Mouse (Mus musculus): ENCODE measurements around the gene Fcgr3.

Gene Fcgr3

DNA sequence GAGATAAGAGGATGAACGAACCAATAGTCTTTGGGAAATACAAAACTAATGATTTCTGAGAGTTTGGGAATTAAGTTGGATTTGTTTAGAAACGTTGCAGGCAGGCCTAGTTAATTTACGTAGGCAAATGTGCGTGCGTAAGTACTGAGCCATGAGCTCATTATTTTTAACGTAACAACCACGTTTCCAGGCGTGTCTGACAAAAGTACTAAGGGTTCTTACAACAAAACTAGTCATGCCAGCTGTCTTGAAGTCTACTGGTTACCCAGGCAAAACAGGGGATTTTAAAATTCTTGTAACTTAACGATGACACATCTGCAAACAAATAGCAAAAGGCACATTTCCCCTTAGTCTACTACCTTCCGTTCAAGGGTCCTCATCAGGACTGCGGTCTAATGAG, 30.5 kb downstream of the Fcgr3 start:
- Histone ChIP-seq H3K27me3 (ENCODE audit: insufficient read depth, low read length) (peaks cover 43% of the 10 kb centered on the region), H3K4me1 (replicated peaks; ENCODE audit: low read depth, low read length) (peaks cover 32% of the 10 kb centered on the region), H3K4me3 (replicated peaks; ENCODE audit: low read length) (peak overlapping the region; percentile 80), H3K36me3 (ENCODE audit: insufficient read depth, low read length) (no peaks in the 10 kb centered on the region), H3K9me3 (ENCODE audit: low read length) (no peaks in the 10 kb centered on the region)
- TF ChIP-seq CTCF (conservative IDR thresholded peaks at IDR 0.05; ENCODE audit: low read length) = no peak
- no peak for TF ChIP-seq POU5F1 (IDR thresholded peaks at IDR 0.05; ENCODE audit: borderline replicate concordance, low read length)
- no peak for TF ChIP-seq NANOG (IDR thresholded peaks at IDR 0.05; ENCODE audit: borderline replicate concordance, low read length)

DNA sequence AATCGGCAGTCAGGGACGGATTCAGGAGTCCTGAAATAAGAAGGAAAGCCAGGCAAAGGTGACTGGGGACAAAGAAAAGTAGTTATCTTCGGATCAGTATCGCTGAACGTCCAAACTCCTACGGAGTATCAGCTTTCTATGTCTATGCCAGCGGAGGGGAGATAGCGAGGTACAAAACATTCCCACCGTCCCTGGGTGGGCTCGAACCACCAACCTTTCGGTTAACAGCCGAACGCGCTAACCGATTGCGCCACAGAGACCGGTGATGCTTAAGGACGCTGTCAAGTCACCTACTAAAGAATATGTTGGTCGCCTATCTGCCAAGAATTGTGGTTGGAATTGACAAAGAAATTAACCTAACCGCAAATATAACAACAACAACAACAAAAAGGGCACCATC, 31.0 kb downstream of the Fcgr3 start:
- H3K9me3 ChIP-seq (ENCODE audit: low read length) = no peaks in the 10 kb centered on the region
- H3K36me3 ChIP-seq (ENCODE audit: insufficient read depth, low read length) = no peaks in the 10 kb centered on the region
- TF ChIP-seq CTCF (conservative IDR thresholded peaks at IDR 0.05; ENCODE audit: low read length) (no peak), NANOG (IDR thresholded peaks at IDR 0.05; ENCODE audit: borderline replicate concordance, low read length) (no peak), POU5F1 (IDR thresholded peaks at IDR 0.05; ENCODE audit: borderline replicate concordance, low read length) (no peak)
- H3K4me1 ChIP-seq (replicated peaks; ENCODE audit: low read depth, low read length) = peaks cover 37% of the 10 kb centered on the region
- H3K27me3 ChIP-seq (ENCODE audit: insufficient read depth, low read length) = peaks cover 46% of the 10 kb centered on the region
- H3K4me3 ChIP-seq (replicated peaks; ENCODE audit: low read length) = peak overlapping the region; percentile 80

- no peaks in the 10 kb centered on the region for H3K9me3 ChIP-seq (ENCODE audit: low read length)
- peaks cover 37% of the 10 kb centered on the region for H3K4me1 ChIP-seq (replicated peaks; ENCODE audit: low read depth, low read length)
- peak overlapping the region; percentile 80 for H3K4me3 ChIP-seq (replicated peaks; ENCODE audit: low read length)
- H3K36me3 ChIP-seq (ENCODE audit: insufficient read depth, low read length) = no peaks in the 10 kb centered on the region
- TF ChIP-seq POU5F1 (IDR thresholded peaks at IDR 0.05; ENCODE audit: borderline replicate concordance, low read length) (no peak), CTCF (conservative IDR thresholded peaks at IDR 0.05; ENCODE audit: low read length) (no peak), NANOG (IDR thresholded peaks at IDR 0.05; ENCODE audit: borderline replicate concordance, low read length) (no peak)
- peaks cover 46% of the 10 kb centered on the region for H3K27me3 ChIP-seq (ENCODE audit: insufficient read depth, low read length)
These were observed 31.5 kb downstream of the Fcgr3 start for GRCm38 (mm10) chr1:171033196-171033595.

- peak overlapping the region; percentile 80 for H3K4me3 ChIP-seq (replicated peaks; ENCODE audit: low read length)
These were observed 32.0 kb downstream of the Fcgr3 start for GRCm38 (mm10) chr1:171032691-171033090.

DNA sequence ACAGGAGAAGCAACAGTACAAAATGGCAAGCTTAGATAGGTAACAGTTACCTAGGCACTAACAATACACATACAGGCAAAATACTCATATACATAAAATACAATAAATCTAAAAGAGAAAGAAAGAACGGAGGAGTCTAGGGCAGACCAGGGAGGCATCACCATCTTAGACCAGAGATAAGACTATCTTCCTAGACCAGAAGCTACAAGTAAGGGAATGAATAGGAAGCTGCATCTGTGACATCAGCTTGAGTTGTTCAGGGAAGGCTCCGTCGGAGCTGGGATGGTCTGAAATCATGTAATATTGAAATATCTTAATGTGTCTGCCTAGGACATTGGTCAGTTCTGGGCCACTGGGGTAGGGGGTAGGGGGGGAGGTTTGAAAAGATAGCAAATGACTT, 33.0 kb downstream of the Fcgr3 start:
- peaks cover 37% of the 10 kb centered on the region for H3K4me1 ChIP-seq (replicated peaks; ENCODE audit: low read depth, low read length)
- H3K36me3 ChIP-seq (ENCODE audit: insufficient read depth, low read length) = no peaks in the 10 kb centered on the region
- peaks cover 46% of the 10 kb centered on the region for H3K27me3 ChIP-seq (ENCODE audit: insufficient read depth, low read length)
- no peak overlapping the region for H3K4me3 ChIP-seq (replicated peaks; ENCODE audit: low read length)
- TF ChIP-seq NANOG (IDR thresholded peaks at IDR 0.05; ENCODE audit: borderline replicate concordance, low read length) (no peak), POU5F1 (IDR thresholded peaks at IDR 0.05; ENCODE audit: borderline replicate concordance, low read length) (no peak), CTCF (conservative IDR thresholded peaks at IDR 0.05; ENCODE audit: low read length) (no peak)
- H3K9me3 ChIP-seq (ENCODE audit: low read length) = no peaks in the 10 kb centered on the region

More at GRCm38 (mm10) chr1:171032691-171033090, 32.0 kb downstream of the Fcgr3 start:
- Histone ChIP-seq H3K36me3 (ENCODE audit: insufficient read depth, low read length) (no peaks in the 10 kb centered on the region), H3K27me3 (ENCODE audit: insufficient read depth, low read length) (peaks cover 46% of the 10 kb centered on the region), H3K4me1 (replicated peaks; ENCODE audit: low read depth, low read length) (peaks cover 37% of the 10 kb centered on the region), H3K9me3 (ENCODE audit: low read length) (no peaks in the 10 kb centered on the region)
- no peak for TF ChIP-seq NANOG (IDR thresholded peaks at IDR 0.05; ENCODE audit: borderline replicate concordance, low read length)
- TF ChIP-seq POU5F1 (IDR thresholded peaks at IDR 0.05; ENCODE audit: borderline replicate concordance, low read length) = no peak
- no peak for TF ChIP-seq CTCF (conservative IDR thresholded peaks at IDR 0.05; ENCODE audit: low read length)

DNA sequence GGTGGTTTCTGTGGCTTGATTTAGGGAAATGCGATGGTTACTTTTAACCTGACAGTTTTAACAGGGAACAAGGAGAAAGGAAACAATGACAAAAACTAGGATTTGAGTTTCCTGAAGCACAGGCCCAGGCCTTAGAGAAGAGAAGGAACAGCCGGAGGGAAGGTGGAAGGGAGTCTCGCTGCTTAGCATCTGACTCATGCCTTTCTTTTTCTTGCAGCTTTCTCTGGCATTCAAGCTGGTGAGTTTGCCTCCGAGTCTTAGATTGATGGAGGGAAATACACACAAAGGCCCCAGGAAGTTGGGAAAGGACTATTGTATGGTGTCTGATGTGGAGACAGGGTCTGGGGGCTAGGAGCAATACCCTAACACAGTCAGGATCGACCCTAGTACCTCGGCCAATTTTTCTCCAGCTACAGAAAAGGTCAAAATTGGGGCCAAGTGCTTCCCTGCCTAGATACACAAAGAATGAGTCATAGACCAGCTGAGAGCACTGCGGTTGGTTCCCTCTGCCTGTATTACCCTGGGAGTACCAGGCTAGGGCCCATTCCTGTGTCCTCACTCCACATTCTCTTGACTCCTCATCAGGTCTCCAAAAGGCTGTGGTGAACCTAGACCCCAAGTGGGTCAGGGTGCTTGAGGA, 45.3 kb downstream of the Fcgr3 start:
- TF ChIP-seq POU5F1 (IDR thresholded peaks at IDR 0.05; ENCODE audit: borderline replicate concordance, low read length) = no peak
- no peak for TF ChIP-seq NANOG (IDR thresholded peaks at IDR 0.05; ENCODE audit: borderline replicate concordance, low read length)
- no peak for TF ChIP-seq CTCF (conservative IDR thresholded peaks at IDR 0.05; ENCODE audit: low read length)
- H3K4me3 ChIP-seq (replicated peaks; ENCODE audit: low read length) = no peak overlapping the region
- H3K36me3 ChIP-seq (ENCODE audit: insufficient read depth, low read length) = no peaks in the 10 kb centered on the region
- H3K9me3 ChIP-seq (ENCODE audit: low read length) = peaks cover 3% of the 10 kb centered on the region; the same call in 1 of the 2 replicates
- peaks cover 3% of the 10 kb centered on the region; the same call in 1 of the 2 replicates for H3K27me3 ChIP-seq (ENCODE audit: insufficient read depth, low read length)
- no peaks in the 10 kb centered on the region for H3K4me1 ChIP-seq (replicated peaks; ENCODE audit: low read depth, low read length)

DNA sequence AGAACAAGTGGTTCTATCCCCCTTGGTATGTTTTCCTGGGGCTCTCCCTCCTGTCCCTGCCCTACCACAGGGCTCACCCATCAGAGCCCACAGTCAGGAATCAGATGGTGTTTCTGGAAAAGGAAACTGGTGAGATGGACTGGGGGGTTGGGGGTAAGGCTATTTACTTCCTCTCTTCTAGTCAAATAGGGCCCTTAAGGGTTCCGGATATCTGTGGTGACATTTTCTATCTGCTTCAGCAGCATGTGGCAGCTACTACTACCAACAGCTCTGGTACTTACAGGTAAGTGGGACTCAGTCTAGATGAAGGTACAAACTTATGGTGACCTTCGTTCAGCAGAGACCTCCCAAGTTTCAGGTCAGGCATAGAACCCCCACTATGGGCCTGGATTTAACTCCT, 46.0 kb downstream of the Fcgr3 start, which contains the start of gene Fcgr4:
Fcgr4 (plus strand) TSS at position 184 of the 400 bp plus-strand sequence.
- no peaks in the 10 kb centered on the region for H3K36me3 ChIP-seq (ENCODE audit: insufficient read depth, low read length)
- TF ChIP-seq CTCF (conservative IDR thresholded peaks at IDR 0.05; ENCODE audit: low read length) (no peak), POU5F1 (IDR thresholded peaks at IDR 0.05; ENCODE audit: borderline replicate concordance, low read length) (no peak), NANOG (IDR thresholded peaks at IDR 0.05; ENCODE audit: borderline replicate concordance, low read length) (no peak)

GRCm38 (mm10) chr1:171017468-171018158, 47.1 kb downstream of the Fcgr3 start:
- TF ChIP-seq POU5F1 (IDR thresholded peaks at IDR 0.05; ENCODE audit: borderline replicate concordance, low read length) (no peak), NANOG (IDR thresholded peaks at IDR 0.05; ENCODE audit: borderline replicate concordance, low read length) (no peak), CTCF (conservative IDR thresholded peaks at IDR 0.05; ENCODE audit: low read length) (no peak)
- H3K4me3 ChIP-seq (replicated peaks; ENCODE audit: low read length) = no peak overlapping the region
- H3K9me3 ChIP-seq (ENCODE audit: low read length) = peaks cover 3% of the 10 kb centered on the region; the same call in 1 of the 2 replicates
- H3K4me1 ChIP-seq (replicated peaks; ENCODE audit: low read depth, low read length) = no peaks in the 10 kb centered on the region
- H3K27me3 ChIP-seq (ENCODE audit: insufficient read depth, low read length) = peaks cover 3% of the 10 kb centered on the region; the same call in 1 of the 2 replicates
- H3K36me3 ChIP-seq (ENCODE audit: insufficient read depth, low read length) = no peaks in the 10 kb centered on the region

More for the DNA sequence above, 46.0 kb downstream of the Fcgr3 start, which contains the start of gene Fcgr4:
- Histone ChIP-seq H3K4me3 (replicated peaks; ENCODE audit: low read length) (no peak within 1 kb of the TSS), H3K4me1 (replicated peaks; ENCODE audit: low read depth, low read length) (no peaks in the 10 kb centered on the region), H3K9me3 (ENCODE audit: low read length) (peaks cover 3% of the 10 kb centered on the region; the same call in 1 of the 2 replicates), H3K27me3 (ENCODE audit: insufficient read depth, low read length) (peaks cover 3% of the 10 kb centered on the region; the same call in 1 of the 2 replicates)

Data from E14TG2a.4 (cell line).